Mouse (Mus musculus) liver, adult 2 months (tissue): ENCODE measurements around the gene Cdc42ep4.

Source experiments
- CTCF ChIP-seq: fragments of 200-500 bp; IDR thresholded peaks from 2 replicates; pipeline ENCODE4 v1.5.1; 2011; ENCODE audit warnings: low read depth, low read length, control low read depth
- POLR2A ChIP-seq: fragments of 200-500 bp; IDR thresholded peaks from 2 replicates; pipeline ENCODE4 v1.6.1; 2011; ENCODE audit warnings: low read length, control low read depth; ENCODE audit not compliant: insufficient read depth; ENCODE audit errors: extremely low read depth

- no peak for TF ChIP-seq CTCF
- no peak for TF ChIP-seq POLR2A
Observed at GRCm38 (mm10) chr11:113690506-113690905, 61.2 kb downstream of the Cdc42ep4 start.
